Mouse (Mus musculus) lung, embryonic 16.5 days (tissue): ENCODE data around the gene Clec4b2. TPM values are rescaled to one million over a fixed set of nuclear protein-coding genes. Genes with fewer than 3 reads are reported as not detected.
"Not testable (repeated sequence)": the region's sequence is repeated elsewhere in the genome, so short reads cannot be mapped to it uniquely, and the experiment has no call there.

Experiments
- ATAC-seq: fragments of 200-750 bp; cut with Nextera tagmentation; 2 replicates; pipeline ENCODE4 v1.8.0; 2017; ENCODE audit warnings: low read depth, mild to moderate bottlenecking, moderate library complexity
- H3K27ac ChIP-seq: fragments of 300-500 bp; sonication (generic); 2 replicates; pipeline ENCODE4 v1.5.1; 2014; ENCODE audit warnings: mild to moderate bottlenecking, control low read depth, low read length
- H3K27me3 ChIP-seq: fragments of 300-500 bp; sonication (generic); 2 replicates; pipeline ENCODE4 v1.6.1; 2014; ENCODE audit warnings: low read depth, low read length, mixed read lengths; ENCODE audit not compliant: control insufficient read depth, insufficient read depth
- H3K36me3 ChIP-seq: fragments of 300-500 bp; sonication (generic); 2 replicates; pipeline ENCODE4 v1.6.1; 2014; ENCODE audit warnings: low read length; ENCODE audit not compliant: control insufficient read depth, insufficient read depth
- H3K4me1 ChIP-seq: fragments of 300-500 bp; sonication (generic); replicated peaks from 2 replicates; pipeline ENCODE4 v1.6.1; 2014; ENCODE audit warnings: low read length, mixed read lengths; ENCODE audit not compliant: control insufficient read depth, insufficient read depth
- H3K4me2 ChIP-seq: fragments of 300-500 bp; sonication (generic); 2 replicates; pipeline ENCODE4 v1.6.1; 2014; ENCODE audit warnings: low read depth, low read length, control low read depth
- H3K4me3 ChIP-seq: fragments of 300-500 bp; sonication (generic); 2 replicates; pipeline ENCODE4 v1.5.1; 2014; ENCODE audit warnings: mild to moderate bottlenecking, low read length, control low read depth
- H3K9ac ChIP-seq: fragments of 300-500 bp; sonication (generic); 2 replicates; pipeline ENCODE4 v1.6.1; 2014; ENCODE audit warnings: low read length, control low read depth
- H3K9me3 ChIP-seq: fragments of 300-500 bp; sonication (generic); 2 replicates; pipeline ENCODE4 v1.6.1; 2016; ENCODE audit warnings: low read length; ENCODE audit not compliant: control insufficient read depth
- WGBS: fragments of 180-500 bp; shearing (Covaris S2); extraction: QIAGEN DNeasy Blood & Tissue Kit; methylation state at CpG from one replicate; pipeline ENCODE4 v1.1.7; 2014; 5-methylcytosine and 5-hydroxymethylcytosine counted together
- polyA plus RNA-seq: library from polyadenylated mRNA; unstranded; fragments of >200 nt; fragmentation: Nextera tagmentation; extraction: Ambion mirVana; gene quantifications from 2 replicates; pipeline ENCODE4 v1.2.1, GENCODE M21; 2015

Clec4b2 gene
- polyA plus RNA-seq, 1 experiment from 2014 or later = not detected

DNA sequence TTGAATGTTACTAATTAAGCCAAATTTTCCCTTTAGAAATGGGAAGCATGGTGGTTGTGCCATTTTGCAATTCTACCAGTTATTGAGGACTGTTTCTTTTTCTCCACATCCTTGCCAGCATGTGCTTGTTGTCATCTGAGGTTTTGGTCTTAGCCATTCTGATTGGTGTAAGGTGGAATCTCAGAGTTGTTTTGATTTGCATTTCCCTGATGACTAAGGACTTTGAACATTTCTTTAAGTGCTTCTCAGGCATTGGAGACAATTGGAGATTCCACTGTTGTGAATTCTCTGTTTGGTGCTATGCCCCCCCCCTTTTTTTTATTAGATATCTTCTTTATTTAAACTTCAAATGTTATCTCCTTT, 35.4 kb downstream of the Clec4b2 start:
- H3K4me1 ChIP-seq, H3K27me3 ChIP-seq, ATAC-seq, H3K9ac ChIP-seq, H3K36me3 ChIP-seq, H3K4me3 ChIP-seq, H3K9me3 ChIP-seq, H3K27ac ChIP-seq, H3K4me2 ChIP-seq: not testable (repeated sequence)

DNA sequence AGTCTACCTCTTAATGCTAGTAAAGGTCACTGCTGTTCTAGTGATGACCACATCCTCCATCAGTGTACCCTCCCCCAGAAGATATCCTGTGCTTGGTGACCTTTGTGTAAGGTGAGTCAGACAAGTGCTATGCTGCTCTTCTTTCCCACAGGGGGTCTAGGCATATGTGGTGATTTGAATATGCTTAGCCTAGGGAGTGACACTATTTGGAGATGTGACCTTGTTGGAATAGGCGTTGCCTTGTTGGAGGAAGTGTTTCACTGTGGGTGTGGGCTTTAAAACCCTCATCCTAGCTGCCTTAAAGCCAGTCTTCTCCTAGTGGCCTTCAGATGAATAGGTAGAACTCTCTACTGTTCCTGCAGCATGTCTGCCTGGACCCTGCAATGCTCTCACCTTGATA, 39.0 kb downstream of the Clec4b2 start:
- Histone ChIP-seq H3K4me2 (no peak overlapping the region), H3K9ac (no peak overlapping the region), H3K36me3 (no peaks in the 10 kb centered on the region), H3K4me3 (no peak overlapping the region), H3K9me3 (no peaks in the 10 kb centered on the region), H3K27ac (no peak overlapping the region), H3K27me3 (no peaks in the 10 kb centered on the region), H3K4me1 (no peaks in the 10 kb centered on the region)
- ATAC-seq = no peak
- 57% methylated on average over 1 of the region's 1 CpGs for WGBS

- Histone ChIP-seq H3K27ac (no peak overlapping the region), H3K36me3 (no peaks in the 10 kb centered on the region), H3K27me3 (no peaks in the 10 kb centered on the region), H3K4me3 (no peak overlapping the region), H3K4me2 (no peak overlapping the region), H3K9me3 (no peaks in the 10 kb centered on the region), H3K4me1 (no peaks in the 10 kb centered on the region), H3K9ac (no peak overlapping the region)
- no peak for ATAC-seq
- 48% methylated on average over 2 of the region's 2 CpGs for WGBS
These were observed 55.0 kb downstream of the Clec4b2 start for GRCm38 (mm10) chr6:123227519-123228166.

GRCm38 (mm10) chr6:123229644-123230043, 57.0 kb downstream of the Clec4b2 start, which contains the start of gene Clec4n:
Gene Clec4n, plus strand, starts transcription at chr6:123229843.
- no peak for ATAC-seq
- H3K9ac ChIP-seq = no peak within 1 kb of the TSS
- H3K27ac ChIP-seq = no peak within 1 kb of the TSS
- H3K9me3 ChIP-seq = no peaks in the 10 kb centered on the region
- H3K4me2 ChIP-seq = no peak within 1 kb of the TSS
- H3K36me3 ChIP-seq = no peaks in the 10 kb centered on the region
- no peaks in the 10 kb centered on the region for H3K27me3 ChIP-seq
- no peak within 1 kb of the TSS for H3K4me3 ChIP-seq
- no peaks in the 10 kb centered on the region for H3K4me1 ChIP-seq
- WGBS = 55% methylated on average over 3 of the region's 3 CpGs

GRCm38 (mm10) chr6:123231149-123231548, 58.5 kb downstream of the Clec4b2 start:
- Histone ChIP-seq H3K9ac (no peak overlapping the region), H3K36me3 (no peaks in the 10 kb centered on the region), H3K27me3 (no peaks in the 10 kb centered on the region), H3K9me3 (no peaks in the 10 kb centered on the region), H3K4me1 (no peaks in the 10 kb centered on the region), H3K27ac (no peak overlapping the region), H3K4me3 (no peak overlapping the region), H3K4me2 (no peak overlapping the region)
- WGBS = 62% methylated on average over 2 of the region's 2 CpGs
- no peak for ATAC-seq

GRCm38 (mm10) chr6:123237582-123237981, 64.9 kb downstream of the Clec4b2 start:
- no peaks in the 10 kb centered on the region for H3K9me3 ChIP-seq
- no peaks in the 10 kb centered on the region for H3K36me3 ChIP-seq
- H3K27me3 ChIP-seq = no peaks in the 10 kb centered on the region
- no peak overlapping the region for H3K4me2 ChIP-seq
- no peak for ATAC-seq
- H3K9ac ChIP-seq = no peak overlapping the region
- H3K4me3 ChIP-seq = no peak overlapping the region
- no peak overlapping the region for H3K27ac ChIP-seq
- H3K4me1 ChIP-seq = no peaks in the 10 kb centered on the region

- no peaks in the 10 kb centered on the region; the same call in 1 of the 2 replicates for H3K9me3 ChIP-seq
- H3K4me1 ChIP-seq = no peaks in the 10 kb centered on the region
- no peak overlapping the region for H3K4me2 ChIP-seq
- H3K27me3 ChIP-seq = no peaks in the 10 kb centered on the region
- H3K36me3 ChIP-seq = no peaks in the 10 kb centered on the region
- H3K27ac ChIP-seq = no peak overlapping the region
- 82% methylated on average over 5 of the region's 5 CpGs for WGBS
- H3K9ac ChIP-seq = no peak overlapping the region
- no peak for ATAC-seq
- H3K4me3 ChIP-seq = no peak overlapping the region
These were observed 71.5 kb downstream of the Clec4b2 start for GRCm38 (mm10) chr6:123244201-123244600.

GRCm38 (mm10) chr6:123248862-123249261, 76.2 kb downstream of the Clec4b2 start:
- not testable (repeated sequence) for H3K27me3 ChIP-seq, H3K9ac ChIP-seq, H3K4me1 ChIP-seq, H3K36me3 ChIP-seq, ATAC-seq, H3K4me3 ChIP-seq, H3K4me2 ChIP-seq, H3K9me3 ChIP-seq, H3K27ac ChIP-seq
- 77% methylated on average over 2 of the region's 2 CpGs for WGBS

- Histone ChIP-seq H3K4me1 (no peaks in the 10 kb centered on the region), H3K9ac (no peak overlapping the region), H3K4me3 (no peak overlapping the region), H3K27ac (no peak overlapping the region), H3K4me2 (no peak overlapping the region), H3K9me3 (0 out of 2 replicates have a peak, but pooled peaks cover 2% of the 10 kb centered on the region), H3K36me3 (no peaks in the 10 kb centered on the region), H3K27me3 (no peaks in the 10 kb centered on the region)
- ATAC-seq = no peak
These were observed 80.0 kb downstream of the Clec4b2 start for GRCm38 (mm10) chr6:123252735-123253134.
